Mouse (Mus musculus): Measurements from ENCODE around the gene Zcchc12.

Zcchc12 gene

GRCm38 (mm10) chrX:36195736-36196525 lies at the start of gene Zcchc12:
TSS of gene Zcchc12 (plus strand) at chrX:36195904.
- in situ Hi-C loops (cut with MboI, MseI) = loop anchor here (25.0 kb wide), 1 partner anchor 359 kb away; no protein-coding TSS in a partner anchor

GRCm38 (mm10) chrX:36146746-36147145 lies 49.0 kb upstream of the Zcchc12 start:
- in situ Hi-C loops (cut with MboI, MseI) = no loop called here

GRCm38 (mm10) chrX:36150100-36150499 lies 45.6 kb upstream of the Zcchc12 start:
- in situ Hi-C loops (cut with MboI, MseI) = no loop called here

GRCm38 (mm10) chrX:36156677-36157076 lies 39.0 kb upstream of the Zcchc12 start:
- in situ Hi-C loops (cut with MboI, MseI) = no loop called here

- in situ Hi-C loops (cut with MboI, MseI) = no loop called here
These were observed 34.1 kb upstream of the Zcchc12 start for GRCm38 (mm10) chrX:36161567-36161966.

GRCm38 (mm10) chrX:36183625-36184024 lies 12.1 kb upstream of the Zcchc12 start:
- in situ Hi-C loops (cut with MboI, MseI) = loop anchor here (25.0 kb wide), 1 partner anchor 346 kb away; no protein-coding TSS in a partner anchor

GRCm38 (mm10) chrX:36186036-36186435 lies 9.7 kb upstream of the Zcchc12 start:
- in situ Hi-C loops (cut with MboI, MseI) = loop anchor here (25.0 kb wide), 1 partner anchor 349 kb away; no protein-coding TSS in a partner anchor

- in situ Hi-C loops (cut with MboI, MseI) = loop anchor here (25.0 kb wide), 1 partner anchor 349 kb away; no protein-coding TSS in a partner anchor
These were observed 9.3 kb upstream of the Zcchc12 start for GRCm38 (mm10) chrX:36186443-36186842.

- in situ Hi-C loops (cut with MboI, MseI) = loop anchor here (25.0 kb wide), 1 partner anchor 357 kb away; no protein-coding TSS in a partner anchor
These were observed 1.8 kb upstream of the Zcchc12 start for GRCm38 (mm10) chrX:36193951-36194350.

- in situ Hi-C loops (cut with MboI, MseI) = no loop called here
These were observed 13.8 kb downstream of the Zcchc12 start for GRCm38 (mm10) chrX:36209554-36209953.

- in situ Hi-C loops (cut with MboI, MseI) = no loop called here
These were observed 15.5 kb downstream of the Zcchc12 start for GRCm38 (mm10) chrX:36211216-36211615.

GRCm38 (mm10) chrX:36221366-36221765 lies 25.7 kb downstream of the Zcchc12 start:
- in situ Hi-C loops (cut with MboI, MseI) = no loop called here

GRCm38 (mm10) chrX:36225777-36226176 lies 30.1 kb downstream of the Zcchc12 start:
- in situ Hi-C loops (cut with MboI, MseI) = loop anchor here (5.0 kb wide), 1 partner anchor 162 kb away; no protein-coding TSS in a partner anchor

GRCm38 (mm10) chrX:36226577-36226976 lies 30.9 kb downstream of the Zcchc12 start:
- in situ Hi-C loops (cut with MboI, MseI) = loop anchor here (5.0 kb wide), 1 partner anchor 161 kb away; no protein-coding TSS in a partner anchor

GRCm38 (mm10) chrX:36228861-36229260 lies 33.2 kb downstream of the Zcchc12 start:
- in situ Hi-C loops (cut with MboI, MseI) = loop anchor here (5.0 kb wide), 1 partner anchor 158 kb away; no protein-coding TSS in a partner anchor

GRCm38 (mm10) chrX:36229273-36229672 lies 33.6 kb downstream of the Zcchc12 start:
- in situ Hi-C loops (cut with MboI, MseI) = loop anchor here (5.0 kb wide), 1 partner anchor 158 kb away; no protein-coding TSS in a partner anchor

- in situ Hi-C loops (cut with MboI, MseI) = no loop called here
These were observed 39.9 kb downstream of the Zcchc12 start for GRCm38 (mm10) chrX:36235652-36236051.
